Mouse (Mus musculus): ENCODE results near the gene Epb42. TPM values are rescaled to one million over a fixed set of nuclear protein-coding genes. Genes with fewer than 3 reads are reported as not detected.

Gene Epb42
- polyA plus RNA-seq, 1 experiment from 2014 or later = 0.78 TPM

DNA sequence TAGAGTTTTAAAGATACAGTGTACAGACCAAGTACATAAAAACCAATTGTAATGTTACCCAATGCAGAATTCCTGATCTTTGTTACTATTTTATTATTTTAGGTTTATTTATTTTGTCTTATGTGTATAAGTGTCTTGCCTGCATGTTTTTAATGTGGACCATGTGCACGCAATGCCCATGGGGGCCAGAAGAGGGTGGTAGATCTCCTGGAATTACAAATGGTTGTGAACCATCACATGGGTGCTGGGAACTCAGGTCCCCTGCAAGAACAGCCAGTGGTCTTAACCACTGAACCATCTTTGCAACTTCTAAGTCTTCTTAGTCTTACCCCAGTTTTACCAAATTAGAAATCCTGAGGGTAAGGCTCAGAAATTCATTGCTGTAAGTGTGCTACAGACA, 51.6 kb downstream of the Epb42 start:
- 75% methylated on average over 1 of the region's 1 CpGs for WGBS
- H3K4me3 ChIP-seq (ENCODE audit: low read depth, low read length) = no peak overlapping the region
- H3K9me3 ChIP-seq (ENCODE audit: low read depth, low read length) = no peaks in the 10 kb centered on the region
- H3K27me3 ChIP-seq (ENCODE audit: insufficient read depth, low read length) = no peaks in the 10 kb centered on the region
- H3K4me1 ChIP-seq (ENCODE audit: insufficient read depth) = no peaks in the 10 kb centered on the region
- peak; percentile 43 for TF ChIP-seq CTCF (IDR thresholded peaks at IDR 0.05; ENCODE audit: low read depth)
- no peak overlapping the region for H3K27ac ChIP-seq (ENCODE audit: low read depth)
- no peak overlapping the region for H3K4me2 ChIP-seq
- no peak for DNase-seq
- H3K9ac ChIP-seq = no peak overlapping the region
- ATAC-seq (ENCODE audit: insufficient read depth) = no peak
- H3K36me3 ChIP-seq (ENCODE audit: insufficient read depth) = no peaks in the 10 kb centered on the region

DNA sequence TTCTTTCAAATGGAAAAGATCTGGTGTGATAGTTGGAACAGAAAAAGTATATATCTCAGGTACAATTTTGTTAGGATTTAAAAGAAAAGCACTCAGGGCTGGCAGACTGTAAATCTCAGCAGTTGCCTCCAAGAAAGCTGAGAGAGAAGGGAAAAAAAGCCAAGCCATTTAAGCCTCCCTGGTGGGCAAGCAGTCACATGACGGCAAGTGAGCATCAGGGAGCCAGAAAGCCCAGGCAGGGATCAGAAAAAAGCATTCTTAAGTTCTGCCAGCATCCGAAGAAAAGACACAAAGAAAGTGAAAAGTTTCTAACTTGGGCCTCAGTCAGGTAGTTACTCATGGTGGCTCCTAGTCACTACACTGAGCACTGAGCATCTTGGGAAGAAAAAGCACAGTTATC, 53.3 kb downstream of the Epb42 start:
- Histone ChIP-seq H3K4me3 (ENCODE audit: low read depth, low read length) (no peak overlapping the region), H3K4me2 (no peak overlapping the region), H3K4me1 (ENCODE audit: insufficient read depth) (no peaks in the 10 kb centered on the region), H3K27ac (ENCODE audit: low read depth) (no peak overlapping the region), H3K36me3 (ENCODE audit: insufficient read depth) (no peaks in the 10 kb centered on the region), H3K9ac (no peak overlapping the region), H3K9me3 (ENCODE audit: low read depth, low read length) (no peaks in the 10 kb centered on the region), H3K27me3 (ENCODE audit: insufficient read depth, low read length) (no peaks in the 10 kb centered on the region)
- DNase-seq (no peak), ATAC-seq (ENCODE audit: insufficient read depth) (no peak)
- TF ChIP-seq CTCF (IDR thresholded peaks at IDR 0.05; ENCODE audit: low read depth) = no peak
- WGBS = 27% methylated on average over 2 of the region's 2 CpGs

DNA sequence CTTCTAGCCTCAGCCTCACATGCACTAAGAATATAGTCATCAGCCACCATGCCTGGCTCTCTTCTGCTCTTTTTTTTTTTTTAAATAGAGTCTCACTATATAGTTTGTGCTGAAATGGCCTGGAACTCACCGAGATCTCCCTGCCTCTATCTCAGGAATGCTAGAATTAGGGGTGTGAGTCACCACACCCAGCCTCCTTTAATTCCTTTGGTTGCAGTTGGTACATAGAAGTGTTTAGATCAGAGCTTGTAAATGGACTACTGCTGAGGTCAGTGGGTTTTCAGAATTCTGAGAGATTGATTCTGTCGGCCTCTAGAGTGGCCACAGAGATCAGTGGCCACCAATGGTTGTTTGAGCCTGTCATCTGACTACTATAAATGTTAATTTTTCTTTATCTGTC, 56.0 kb downstream of the Epb42 start:
- Histone ChIP-seq H3K4me3 (ENCODE audit: low read depth, low read length) (no peak overlapping the region), H3K4me2 (no peak overlapping the region), H3K27me3 (ENCODE audit: insufficient read depth, low read length) (no peaks in the 10 kb centered on the region), H3K36me3 (ENCODE audit: insufficient read depth) (no peaks in the 10 kb centered on the region), H3K9ac (no peak overlapping the region), H3K4me1 (ENCODE audit: insufficient read depth) (no peaks in the 10 kb centered on the region), H3K9me3 (ENCODE audit: low read depth, low read length) (no peaks in the 10 kb centered on the region), H3K27ac (ENCODE audit: low read depth) (no peak overlapping the region)
- no peak for ATAC-seq (ENCODE audit: insufficient read depth)
- WGBS = 55% methylated on average over 2 of the region's 2 CpGs
- TF ChIP-seq CTCF (IDR thresholded peaks at IDR 0.05; ENCODE audit: low read depth) = no peak
- DNase-seq = no peak

DNA sequence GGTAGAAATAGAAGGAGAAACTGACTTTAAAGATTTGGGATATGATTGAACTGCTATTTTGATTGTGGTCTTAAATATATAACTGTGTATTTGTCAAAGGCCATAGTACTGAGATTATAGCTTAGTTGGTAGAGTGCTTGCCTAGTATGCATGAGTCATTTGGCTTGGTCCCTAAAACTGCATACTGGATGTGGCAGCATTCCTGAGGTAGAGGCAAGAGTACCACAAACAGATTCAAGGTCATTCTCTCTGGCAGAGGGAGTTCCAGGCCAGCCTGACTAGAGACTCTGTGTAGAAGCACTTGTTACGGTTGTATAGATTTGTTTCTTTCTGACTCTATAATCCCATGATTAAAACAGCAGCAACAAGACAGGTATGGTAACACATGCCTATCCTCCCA, 57.1 kb downstream of the Epb42 start:
- ATAC-seq (ENCODE audit: insufficient read depth) (no peak), DNase-seq (no peak)

DNA sequence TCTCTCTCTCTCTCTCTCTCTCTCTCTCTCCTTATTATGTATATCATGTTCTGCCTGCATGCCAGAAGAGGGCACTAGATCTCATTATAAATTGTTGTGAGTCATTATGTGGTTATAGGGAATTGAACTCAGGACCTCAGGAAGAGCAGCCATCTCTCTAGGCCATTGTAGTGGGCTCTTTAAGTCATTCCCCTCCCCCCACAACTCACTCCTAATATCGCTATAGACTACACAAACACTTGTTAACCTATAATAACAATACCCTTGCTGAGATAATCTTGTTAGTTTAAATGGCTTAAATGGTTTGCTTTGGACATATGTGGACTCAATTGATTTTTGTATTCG, 58.2 kb downstream of the Epb42 start:
- Histone ChIP-seq H3K27me3 (ENCODE audit: insufficient read depth, low read length) (no peaks in the 10 kb centered on the region), H3K4me2 (no peak overlapping the region), H3K9me3 (ENCODE audit: low read depth, low read length) (no peaks in the 10 kb centered on the region), H3K36me3 (ENCODE audit: insufficient read depth) (no peaks in the 10 kb centered on the region), H3K4me3 (ENCODE audit: low read depth, low read length) (no peak overlapping the region), H3K27ac (ENCODE audit: low read depth) (no peak overlapping the region), H3K9ac (no peak overlapping the region), H3K4me1 (ENCODE audit: insufficient read depth) (no peaks in the 10 kb centered on the region)
- 47% methylated on average over 2 of the region's 2 CpGs for WGBS
- no peak for ATAC-seq (ENCODE audit: insufficient read depth)
- 0 out of 2 replicates have a peak, but pooled peaks have one; percentile 3 for TF ChIP-seq CTCF (IDR thresholded peaks at IDR 0.05; ENCODE audit: low read depth)
- peak; percentile 21 for DNase-seq

More for the DNA sequence above, 57.1 kb downstream of the Epb42 start:
- no peak overlapping the region for H3K4me2 ChIP-seq
- 80% methylated on average over 1 of the region's 1 CpGs for WGBS
- H3K36me3 ChIP-seq (ENCODE audit: insufficient read depth) = no peaks in the 10 kb centered on the region
- H3K4me3 ChIP-seq (ENCODE audit: low read depth, low read length) = no peak overlapping the region
- H3K9ac ChIP-seq = no peak overlapping the region
- no peak for TF ChIP-seq CTCF (IDR thresholded peaks at IDR 0.05; ENCODE audit: low read depth)
- no peak overlapping the region for H3K27ac ChIP-seq (ENCODE audit: low read depth)
- no peaks in the 10 kb centered on the region for H3K27me3 ChIP-seq (ENCODE audit: insufficient read depth, low read length)
- H3K9me3 ChIP-seq (ENCODE audit: low read depth, low read length) = no peaks in the 10 kb centered on the region
- no peaks in the 10 kb centered on the region for H3K4me1 ChIP-seq (ENCODE audit: insufficient read depth)

DNA sequence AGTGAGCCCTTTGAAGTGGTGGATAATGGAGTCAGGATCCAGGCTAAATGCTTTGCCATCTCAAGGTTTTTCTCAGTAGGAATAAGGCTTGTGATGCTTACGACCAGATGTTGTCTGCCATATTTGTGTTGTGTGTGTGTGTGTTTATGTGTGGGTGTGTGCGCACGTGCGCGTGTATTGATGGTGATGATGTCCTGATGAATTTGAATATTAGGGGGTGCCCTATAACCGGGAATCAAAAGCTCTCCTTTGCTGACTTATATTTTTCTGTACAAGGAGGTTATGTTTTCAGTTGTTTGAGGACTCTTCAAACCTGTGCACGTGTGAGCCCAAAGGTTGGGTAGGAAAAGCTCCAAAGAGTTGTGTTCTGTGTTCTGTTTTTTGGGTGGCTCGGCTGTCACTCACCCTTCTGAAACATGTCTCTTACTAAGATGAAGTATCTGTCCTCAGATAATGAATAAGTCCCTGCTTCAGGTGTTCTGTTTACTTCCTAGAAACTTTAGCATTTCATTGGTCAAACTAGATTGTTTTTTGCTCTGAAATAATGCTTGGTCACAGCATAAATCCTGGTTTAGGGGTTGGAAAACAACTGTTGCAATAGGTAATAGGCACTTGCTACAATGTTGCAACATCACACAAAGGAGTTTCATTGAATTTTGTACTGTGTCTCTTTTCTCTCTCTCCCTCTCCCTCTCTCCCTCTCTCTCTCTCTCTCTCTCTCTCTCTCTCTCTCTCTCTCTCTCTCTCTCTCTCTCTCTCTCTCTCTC, 58.8 kb downstream of the Epb42 start:
- H3K4me3 ChIP-seq (ENCODE audit: low read depth, low read length) = peak overlapping the region; percentile 69
- TF ChIP-seq CTCF (IDR thresholded peaks at IDR 0.05; ENCODE audit: low read depth) = no peak
- no peak for ATAC-seq (ENCODE audit: insufficient read depth)
- DNase-seq = no peak
- no peak overlapping the region for H3K27ac ChIP-seq (ENCODE audit: low read depth)
- H3K9me3 ChIP-seq (ENCODE audit: low read depth, low read length) = no peaks in the 10 kb centered on the region
- H3K4me1 ChIP-seq (ENCODE audit: insufficient read depth) = no peaks in the 10 kb centered on the region
- no peaks in the 10 kb centered on the region for H3K36me3 ChIP-seq (ENCODE audit: insufficient read depth)
- 0 out of 2 replicates have a peak overlapping the region, but pooled peaks have one; percentile 76 for H3K9ac ChIP-seq
- H3K27me3 ChIP-seq (ENCODE audit: insufficient read depth, low read length) = no peaks in the 10 kb centered on the region
- H3K4me2 ChIP-seq = peak overlapping the region; percentile 98
- WGBS = 73% methylated on average over 8 of the region's 8 CpGs

DNA sequence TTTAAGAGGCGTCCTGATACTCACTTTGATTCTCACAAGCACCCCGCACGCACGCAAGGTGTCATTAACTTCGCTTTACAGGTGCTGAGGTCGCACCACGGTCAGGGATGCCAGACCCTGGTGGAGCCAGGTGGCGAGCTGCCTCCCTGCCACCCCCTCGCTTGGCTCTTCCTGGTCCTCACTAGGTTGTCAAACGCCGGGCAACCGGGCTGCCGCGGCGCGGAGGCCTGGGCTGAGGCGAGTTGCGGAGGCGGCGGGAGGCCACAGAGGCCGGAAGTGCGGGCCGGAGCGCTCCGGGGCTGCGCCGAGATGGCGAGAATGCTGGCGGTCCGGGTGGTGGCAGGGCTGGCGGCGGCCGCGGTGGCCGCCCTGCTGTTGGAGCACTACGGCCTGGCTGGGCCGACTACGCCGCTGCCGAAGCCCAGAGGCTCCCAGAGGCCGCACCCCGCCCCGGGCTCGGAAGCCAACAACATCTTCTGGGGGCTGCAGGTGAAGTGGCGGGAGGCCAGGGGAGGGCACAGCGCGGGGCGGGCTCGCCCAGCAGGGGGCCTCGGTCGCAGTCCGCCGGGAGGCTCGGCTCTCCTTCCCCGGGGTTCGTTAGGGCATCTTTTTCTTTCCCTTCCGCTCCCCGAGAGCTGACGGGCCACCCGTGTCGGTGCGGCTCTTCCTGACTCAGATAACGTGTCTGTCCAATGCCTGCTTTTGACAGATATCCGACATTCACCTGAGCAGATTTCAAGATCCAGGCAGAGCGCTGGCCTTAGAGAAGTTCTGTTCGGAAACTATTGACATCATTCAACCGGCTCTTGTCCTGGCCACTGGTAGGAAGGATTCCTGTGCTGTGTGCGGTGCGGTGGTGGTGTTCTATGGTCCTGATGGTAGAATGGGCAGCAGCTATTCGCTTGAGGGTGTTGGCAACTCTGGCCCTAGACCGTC, 59.6 kb downstream of the Epb42 start, which contains the start of gene Tmem62:
Gene Tmem62 (plus strand): TSS at position 28 of the 936 bp plus-strand sequence.
- 2% methylated on average over 63 of the region's 71 CpGs for WGBS
- Histone ChIP-seq H3K4me2 (peak within 1 kb of the TSS; percentile 98), H3K9me3 (ENCODE audit: low read depth, low read length) (no peaks in the 10 kb centered on the region), H3K27me3 (ENCODE audit: insufficient read depth, low read length) (no peaks in the 10 kb centered on the region), H3K36me3 (ENCODE audit: insufficient read depth) (no peaks in the 10 kb centered on the region), H3K4me3 (ENCODE audit: low read depth, low read length) (peak within 1 kb of the TSS; percentile 69), H3K9ac (peak within 1 kb of the TSS; percentile 76), H3K4me1 (ENCODE audit: insufficient read depth) (no peaks in the 10 kb centered on the region), H3K27ac (ENCODE audit: low read depth) (peak within 1 kb of the TSS; percentile 78)
- ATAC-seq (ENCODE audit: insufficient read depth) = peak; percentile 81
- peak; percentile 38; the same call in 1 of the 2 replicates for TF ChIP-seq CTCF (IDR thresholded peaks at IDR 0.05; ENCODE audit: low read depth)
- DNase-seq = peak; percentile 71
